Mouse (Mus musculus) neural tube, embryonic 15.5 days (tissue): ENCODE results near the gene Fhl4. TPM values are rescaled to one million over a fixed set of nuclear protein-coding genes. Genes with fewer than 3 reads are reported as not detected.

ENCODE experiments used
- ATAC-seq: fragments of 200-750 bp; cut with Nextera tagmentation; 2 replicates; pipeline ENCODE4 v1.8.0; 2017; ENCODE audit warnings: mild to moderate bottlenecking, moderate TSS enrichment, moderate library complexity; ENCODE audit not compliant: low FRiP score
- H3K27ac ChIP-seq: fragments of 300-500 bp; sonication (generic); replicated peaks from 2 replicates; pipeline ENCODE4 v1.5.1; 2015; ENCODE audit warnings: mild to moderate bottlenecking, inconsistent platforms
- H3K27me3 ChIP-seq: fragments of 300-500 bp; sonication (generic); replicated peaks from 2 replicates; pipeline ENCODE4 v1.6.1; 2015; ENCODE audit warnings: inconsistent platforms
- H3K36me3 ChIP-seq: fragments of 300-500 bp; sonication (generic); 2 replicates; pipeline ENCODE4 v1.6.1; 2015; ENCODE audit warnings: inconsistent platforms
- H3K4me1 ChIP-seq: fragments of 300-500 bp; sonication (generic); 2 replicates; pipeline ENCODE4 v1.6.1; 2015; ENCODE audit warnings: inconsistent platforms
- H3K4me2 ChIP-seq: fragments of 300-500 bp; sonication (generic); 2 replicates; pipeline ENCODE4 v1.6.1; 2015; ENCODE audit warnings: inconsistent platforms, mild to moderate bottlenecking, moderate library complexity
- H3K4me3 ChIP-seq: fragments of 300-500 bp; sonication (generic); replicated peaks from 2 replicates; pipeline ENCODE4 v1.5.1; 2015; ENCODE audit warnings: mild to moderate bottlenecking, inconsistent platforms
- H3K9ac ChIP-seq: fragments of 300-500 bp; sonication (generic); replicated peaks from 2 replicates; pipeline ENCODE4 v1.6.1; 2015; ENCODE audit warnings: mild to moderate bottlenecking, inconsistent platforms
- H3K9me3 ChIP-seq: fragments of 300-500 bp; sonication (generic); replicated peaks from 2 replicates; pipeline ENCODE4 v1.6.1; 2016; ENCODE audit warnings: inconsistent platforms
- WGBS: fragments of 180-500 bp; shearing (Covaris S2); methylation state at CpG from one replicate; pipeline ENCODE4 v1.1.7; 2015; ENCODE audit warnings: mixed read lengths; 5-methylcytosine and 5-hydroxymethylcytosine counted together
- polyA plus RNA-seq: library from polyadenylated mRNA; unstranded; fragments of >200 nt; fragmentation: Nextera tagmentation; extraction: Ambion mirVana; gene quantifications from 2 replicates; pipeline ENCODE4 v1.2.1, GENCODE M21; 2015

Fhl4 gene
- 1.6 and 2.2 TPM in 2 replicates for polyA plus RNA-seq

DNA sequence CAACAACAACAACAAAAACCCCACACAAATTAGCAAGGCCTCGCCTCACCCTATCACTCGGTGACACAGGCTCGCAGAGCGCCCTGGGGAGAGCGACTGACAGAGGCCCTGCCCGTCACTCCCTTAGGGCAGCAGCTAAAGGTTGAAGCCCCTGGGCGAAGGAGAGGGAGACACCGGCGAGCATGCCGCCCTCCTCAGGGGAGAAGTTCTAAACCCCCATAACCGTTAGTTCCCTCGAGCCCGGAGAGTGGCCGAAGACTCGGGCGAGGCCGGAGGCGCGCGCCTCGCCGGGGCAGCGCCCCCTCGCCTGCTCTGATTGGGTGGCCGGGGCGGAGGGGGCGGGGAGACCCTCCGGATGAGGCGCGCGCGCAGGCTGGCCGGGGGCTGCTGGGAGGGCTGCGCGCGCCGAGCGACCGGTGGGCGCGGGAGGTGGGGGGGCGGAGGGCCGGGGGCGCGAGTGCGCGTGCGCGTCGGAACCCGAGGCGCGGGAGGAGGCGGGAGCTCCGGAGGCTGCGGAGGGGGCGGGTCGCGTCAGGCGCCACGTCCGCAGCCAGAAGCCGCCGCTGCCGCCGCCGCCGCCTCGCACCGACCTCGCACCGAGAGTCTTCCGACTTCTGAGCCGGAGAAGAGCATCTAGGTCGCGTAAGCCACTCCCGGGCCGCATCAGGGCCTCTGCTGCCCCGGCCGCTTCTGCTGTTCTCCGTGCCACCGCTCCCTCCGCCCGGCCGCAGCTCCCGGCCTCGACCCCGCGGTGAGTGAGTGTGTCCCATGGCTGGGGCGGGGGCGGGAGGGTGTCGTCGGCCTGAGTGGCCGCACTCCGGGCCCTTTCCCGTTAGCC is at the start of gene Fhl4, which contains the start of gene Tmem263:
Gene Fhl4 (minus strand): TSS at position 249 of the 838 bp plus-strand sequence.
Gene Tmem263 (plus strand): TSS at position 381 of the 838 bp plus-strand sequence.
- ATAC-seq: peak; percentile 97
- H3K27ac ChIP-seq: peak within 1 kb of the TSS; percentile 88
- peaks cover 24% of the 10 kb centered on the region for H3K4me1 ChIP-seq
- H3K27me3 ChIP-seq: no peaks in the 10 kb centered on the region
- H3K4me2 ChIP-seq: peak within 1 kb of the TSS; percentile 94
- peak within 1 kb of the TSS; percentile 96 for H3K9ac ChIP-seq
- WGBS: under 1% methylated on average over 90 of the region's 96 CpGs
- peak within 1 kb of the TSS; percentile 98 for H3K4me3 ChIP-seq
- H3K36me3 ChIP-seq: no peaks in the 10 kb centered on the region
- no peaks in the 10 kb centered on the region for H3K9me3 ChIP-seq

DNA sequence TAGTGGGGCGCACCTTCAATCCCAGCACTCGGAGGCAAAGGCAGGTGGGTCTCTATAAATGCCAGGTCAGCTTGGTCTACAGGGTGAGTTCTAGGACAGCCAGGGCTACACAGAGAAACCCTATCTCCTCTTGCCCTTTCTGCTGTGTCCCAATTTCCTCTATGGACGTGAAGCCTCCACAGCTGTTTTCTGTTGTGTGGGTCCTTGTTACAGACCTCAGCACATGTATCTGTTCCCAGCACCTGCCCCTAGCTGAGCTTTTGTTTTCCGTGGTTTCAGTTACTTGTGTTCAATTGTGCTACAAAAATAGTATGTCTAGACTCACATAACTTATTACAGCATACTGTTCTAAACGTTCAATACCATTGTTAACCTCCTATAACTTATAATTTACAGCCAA is 46.9 kb upstream of the Fhl4 start:
- peaks cover 29% of the 10 kb centered on the region for H3K36me3 ChIP-seq
- no peak overlapping the region for H3K4me3 ChIP-seq
- no peak overlapping the region for H3K4me2 ChIP-seq
- H3K4me1 ChIP-seq: no peaks in the 10 kb centered on the region
- no peaks in the 10 kb centered on the region for H3K27me3 ChIP-seq
- ATAC-seq: no peak
- H3K9ac ChIP-seq: no peak overlapping the region
- WGBS: 73% methylated on average over 5 of the region's 5 CpGs
- no peaks in the 10 kb centered on the region for H3K9me3 ChIP-seq
- H3K27ac ChIP-seq: no peak overlapping the region

DNA sequence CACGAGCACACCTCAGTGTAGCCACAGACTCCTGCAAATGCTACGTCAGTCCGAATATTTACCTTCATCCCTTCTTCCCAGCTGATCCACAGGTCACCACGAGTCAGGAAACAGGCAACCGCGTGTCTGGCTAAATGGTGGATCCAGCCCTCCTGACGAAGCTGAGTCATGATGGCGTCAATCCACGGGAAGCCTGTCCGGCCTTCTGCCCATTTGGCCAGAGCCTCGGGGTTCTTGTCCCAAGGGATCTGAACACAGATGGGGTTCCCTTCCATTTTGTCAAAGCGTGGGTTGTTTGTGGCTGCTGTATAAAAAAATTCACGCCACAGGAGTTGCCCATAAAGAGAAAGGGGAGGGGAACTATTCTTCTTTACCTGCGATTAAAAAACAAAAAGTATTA is 44.0 kb upstream of the Fhl4 start:
- no peak for ATAC-seq
- H3K36me3 ChIP-seq: peaks cover 47% of the 10 kb centered on the region
- no peaks in the 10 kb centered on the region for H3K27me3 ChIP-seq
- no peak overlapping the region for H3K4me2 ChIP-seq
- no peaks in the 10 kb centered on the region for H3K9me3 ChIP-seq
- no peak overlapping the region for H3K9ac ChIP-seq
- H3K27ac ChIP-seq: no peak overlapping the region
- 84% methylated on average over 14 of the region's 14 CpGs for WGBS
- H3K4me1 ChIP-seq: no peaks in the 10 kb centered on the region
- no peak overlapping the region for H3K4me3 ChIP-seq

GRCm38 (mm10) chr10:85141465-85141864 is 39.2 kb upstream of the Fhl4 start:
- no peak overlapping the region for H3K27ac ChIP-seq

DNA sequence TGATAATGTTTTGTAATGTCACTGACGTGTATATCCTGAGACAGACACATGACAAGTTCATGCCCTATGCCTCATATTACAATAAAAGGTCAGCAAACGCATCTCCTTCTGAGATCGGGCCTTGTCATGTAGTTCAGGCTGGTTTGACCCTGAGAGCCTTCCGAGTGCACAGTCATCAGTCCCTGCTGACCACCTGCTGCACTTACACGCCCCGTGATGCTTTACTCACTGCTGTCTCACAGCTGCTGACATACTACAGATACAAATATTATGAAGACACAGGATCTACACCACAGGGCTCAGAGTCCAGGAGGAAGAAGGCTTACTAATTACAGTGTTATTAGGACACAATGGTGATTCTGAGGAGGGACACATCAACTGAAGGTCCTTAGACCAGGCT is 34.3 kb upstream of the Fhl4 start:
- peaks cover 23% of the 10 kb centered on the region for H3K36me3 ChIP-seq
- H3K4me2 ChIP-seq: no peak overlapping the region
- no peak overlapping the region for H3K27ac ChIP-seq
- H3K9ac ChIP-seq: no peak overlapping the region
- WGBS: 87% methylated on average over 6 of the region's 6 CpGs
- no peaks in the 10 kb centered on the region for H3K27me3 ChIP-seq
- no peaks in the 10 kb centered on the region for H3K4me1 ChIP-seq
- H3K4me3 ChIP-seq: no peak overlapping the region
- no peaks in the 10 kb centered on the region for H3K9me3 ChIP-seq
- ATAC-seq: no peak

More at GRCm38 (mm10) chr10:85141465-85141864, 39.2 kb upstream of the Fhl4 start:
- Histone ChIP-seq H3K4me3 (no peak overlapping the region), H3K36me3 (peaks cover 33% of the 10 kb centered on the region), H3K4me2 (no peak overlapping the region), H3K9ac (no peak overlapping the region), H3K9me3 (no peaks in the 10 kb centered on the region), H3K4me1 (no peaks in the 10 kb centered on the region), H3K27me3 (no peaks in the 10 kb centered on the region)
- no peak; the same call in 1 of the 2 replicates for ATAC-seq
- WGBS: 69% methylated on average over 9 of the region's 9 CpGs

DNA sequence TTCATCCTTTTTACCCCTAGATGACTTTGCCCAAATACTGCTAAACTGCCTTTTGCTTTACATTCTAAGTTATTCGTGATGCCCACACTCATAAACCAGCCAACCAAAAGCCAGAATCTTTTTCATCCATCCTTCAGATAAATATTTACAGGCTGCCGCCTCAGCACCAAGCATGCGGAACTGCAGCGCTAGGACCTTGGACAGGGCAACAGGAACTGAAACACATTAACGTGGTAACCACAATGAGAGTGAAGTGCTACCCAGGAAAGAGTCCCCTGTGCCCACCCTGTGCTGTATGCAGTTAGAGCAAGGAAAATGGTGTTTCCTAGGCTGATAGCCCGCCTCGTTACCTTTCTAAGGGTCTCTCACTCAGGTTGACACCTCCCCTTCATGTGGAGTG is 26.2 kb upstream of the Fhl4 start:
- Histone ChIP-seq H3K27ac (peak overlapping the region; percentile 45; the same call in 1 of the 2 replicates), H3K9ac (0 out of 2 replicates have a peak overlapping the region, but pooled peaks have one; percentile 23), H3K27me3 (no peaks in the 10 kb centered on the region), H3K9me3 (no peaks in the 10 kb centered on the region), H3K36me3 (peaks cover 22% of the 10 kb centered on the region), H3K4me3 (peak overlapping the region; percentile 68), H3K4me2 (peak overlapping the region; percentile 73), H3K4me1 (peaks cover 25% of the 10 kb centered on the region)
- 29% methylated on average over 7 of the region's 7 CpGs for WGBS
- ATAC-seq: peak; percentile 23

DNA sequence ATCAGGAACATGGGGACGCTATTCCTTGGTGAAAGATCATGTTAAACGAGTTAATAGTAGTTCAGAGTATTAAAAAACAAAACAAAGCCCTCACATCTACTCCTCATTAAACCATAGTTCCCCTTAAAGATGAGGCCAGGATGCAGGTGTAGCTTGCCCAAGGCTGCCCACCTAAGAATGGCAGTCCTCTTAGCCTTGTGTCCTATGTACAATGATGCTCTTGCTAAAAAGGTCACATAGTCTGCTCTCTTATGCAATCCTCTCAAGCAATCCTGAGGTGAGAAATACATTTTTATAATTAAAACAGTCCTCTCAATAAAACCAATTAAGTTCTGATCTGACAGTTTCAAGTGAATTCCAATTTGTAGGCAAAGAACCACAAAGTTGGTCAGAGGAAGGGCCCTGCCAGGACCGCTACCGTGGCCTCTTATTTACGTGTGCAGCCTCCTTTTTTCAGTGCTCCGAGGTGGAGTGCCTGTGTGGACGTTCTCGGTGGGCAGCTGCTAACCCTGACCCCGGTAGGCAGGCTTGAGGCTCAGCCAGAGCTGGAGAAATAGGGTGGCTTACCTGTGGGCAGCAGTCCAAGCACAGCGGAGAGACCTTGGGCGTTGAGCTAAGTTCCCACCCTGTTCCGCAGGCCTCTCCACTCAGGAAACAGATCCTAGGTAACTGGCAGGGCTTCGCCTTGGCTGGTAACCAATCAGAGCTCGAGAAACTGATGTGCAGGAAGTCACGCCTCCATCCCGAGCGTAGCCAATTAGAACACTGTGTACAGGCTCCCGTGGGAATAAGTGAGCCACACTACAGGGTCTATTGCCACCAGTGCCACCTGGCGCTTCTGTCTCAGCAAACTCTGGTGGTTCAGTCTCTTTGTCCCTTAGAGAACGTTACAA is 25.3 kb upstream of the Fhl4 start, which contains the start of gene Mterf2:
Gene Mterf2 (minus strand): TSS at position 633 of the 893 bp plus-strand sequence.
- 7% methylated on average over 20 of the region's 20 CpGs for WGBS

DNA sequence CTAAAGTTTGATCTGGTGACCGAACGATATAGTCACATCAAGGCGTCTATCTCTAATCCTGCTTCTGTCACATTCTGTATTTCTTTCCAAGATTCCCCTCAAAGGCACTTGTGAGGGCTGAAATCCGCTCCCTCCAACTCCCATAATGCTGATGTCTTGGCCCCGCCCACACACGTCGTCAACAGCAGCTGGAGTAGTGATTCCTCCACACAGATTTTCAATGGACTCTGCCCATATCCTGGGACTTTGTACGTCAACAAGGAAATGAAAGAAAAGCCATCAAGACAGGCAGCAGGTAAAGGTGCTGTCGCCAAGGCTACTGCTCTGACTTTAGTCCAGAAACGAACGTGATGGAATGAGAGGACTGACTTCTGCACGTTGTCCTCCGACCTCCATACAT is 22.9 kb upstream of the Fhl4 start:
- H3K9me3 ChIP-seq: no peaks in the 10 kb centered on the region
- H3K9ac ChIP-seq: no peak overlapping the region
- H3K27ac ChIP-seq: no peak overlapping the region
- H3K4me3 ChIP-seq: no peak overlapping the region
- H3K27me3 ChIP-seq: no peaks in the 10 kb centered on the region
- no peak for ATAC-seq
- no peak overlapping the region for H3K4me2 ChIP-seq
- H3K36me3 ChIP-seq: peaks cover 37% of the 10 kb centered on the region
- peaks cover 25% of the 10 kb centered on the region for H3K4me1 ChIP-seq
- WGBS: 92% methylated on average over 13 of the region's 13 CpGs

More for the DNA sequence above, 25.3 kb upstream of the Fhl4 start, which contains the start of gene Mterf2:
- Histone ChIP-seq H3K4me2 (peak within 1 kb of the TSS; percentile 73), H3K4me3 (peak within 1 kb of the TSS; percentile 68), H3K4me1 (peaks cover 25% of the 10 kb centered on the region), H3K36me3 (peaks cover 23% of the 10 kb centered on the region), H3K9ac (peak within 1 kb of the TSS; percentile 62), H3K27me3 (no peaks in the 10 kb centered on the region), H3K27ac (peak within 1 kb of the TSS; percentile 75), H3K9me3 (no peaks in the 10 kb centered on the region)
- peak; percentile 99 for ATAC-seq

- Histone ChIP-seq H3K4me2 (no peak overlapping the region), H3K4me1 (no peaks in the 10 kb centered on the region), H3K27me3 (no peaks in the 10 kb centered on the region), H3K9ac (no peak overlapping the region), H3K36me3 (peaks cover 33% of the 10 kb centered on the region), H3K4me3 (no peak overlapping the region), H3K27ac (no peak overlapping the region), H3K9me3 (no peaks in the 10 kb centered on the region)
- no peak for ATAC-seq
- 91% methylated on average over 4 of the region's 4 CpGs for WGBS
Measured at GRCm38 (mm10) chr10:85114409-85114808, 12.1 kb upstream of the Fhl4 start.

- H3K27ac ChIP-seq: peak overlapping the region; percentile 88
- H3K27me3 ChIP-seq: no peaks in the 10 kb centered on the region
- H3K4me3 ChIP-seq: peak overlapping the region; percentile 98
- WGBS: under 1% methylated on average over 34 of the region's 34 CpGs
- H3K4me1 ChIP-seq: peaks cover 24% of the 10 kb centered on the region
- peak overlapping the region; percentile 96 for H3K9ac ChIP-seq
- no peaks in the 10 kb centered on the region for H3K36me3 ChIP-seq
- H3K4me2 ChIP-seq: peak overlapping the region; percentile 94
- ATAC-seq: no peak; the same call in 1 of the 2 replicates
- H3K9me3 ChIP-seq: no peaks in the 10 kb centered on the region
Measured at GRCm38 (mm10) chr10:85103085-85103885, 990 bp upstream of the Fhl4 start.

- Histone ChIP-seq H3K36me3 (no peaks in the 10 kb centered on the region), H3K4me3 (peak overlapping the region; percentile 98), H3K27ac (peak overlapping the region; percentile 88), H3K27me3 (no peaks in the 10 kb centered on the region), H3K4me1 (peaks cover 24% of the 10 kb centered on the region), H3K4me2 (peak overlapping the region; percentile 94), H3K9me3 (no peaks in the 10 kb centered on the region), H3K9ac (peak overlapping the region; percentile 72)
- under 1% methylated on average over 10 of the region's 10 CpGs for WGBS
- peak; percentile 36; the same call in 1 of the 2 replicates for ATAC-seq
Measured at GRCm38 (mm10) chr10:85101841-85102240, 454 bp downstream of the Fhl4 start.
